Mouse (Mus musculus): ENCODE measurements around the gene Mlxipl. TPM values are rescaled to one million over a fixed set of nuclear protein-coding genes. Genes with fewer than 3 reads are reported as not detected.

The Mlxipl gene
- total and polyA plus RNA-seq, 3 experiments: not detected

GRCm38 (mm10) chr5:135179616-135180015 lies 89.9 kb downstream of the Mlxipl start:
- H3K27ac ChIP-seq (ENCODE audit: control insufficient read depth, low read depth, low read length): no peak overlapping the region
- H3K27me3 ChIP-seq (ENCODE audit: control insufficient read depth in 1 of 2, insufficient read depth in 2 of 2, low read length in 2 of 2): no peaks in the 10 kb centered on the region
- TF ChIP-seq POLR2AphosphoS2 (IDR thresholded peaks at IDR 0.05; ENCODE audit: low read length) (no peak), GATA1 (IDR thresholded peaks at IDR 0.05; ENCODE audit: low read depth, low read length) (no peak), MYB (IDR thresholded peaks at IDR 0.05; ENCODE audit: low read depth, low read length) (no peak), POLR2AphosphoS5 (IDR thresholded peaks at IDR 0.05; ENCODE audit: borderline replicate concordance, low read depth, low read length) (no peak), CHD1 (IDR thresholded peaks at IDR 0.05; ENCODE audit: low read depth, low read length) (no peak), KAT2A (conservative IDR thresholded peaks at IDR 0.05; ENCODE audit: low read depth, low read length) (no peak), ZKSCAN1 (IDR thresholded peaks at IDR 0.05; ENCODE audit: low read depth, low read length) (no peak), TCF12 (IDR thresholded peaks at IDR 0.05; ENCODE audit: low read depth, low read length) (no peak), RCOR1 (IDR thresholded peaks at IDR 0.05; ENCODE audit: low read depth, low read length) (no peak), MYC (IDR thresholded peaks at IDR 0.05; ENCODE audit: low read depth, low read length) (no peak), EP300 (IDR thresholded peaks at IDR 0.05; ENCODE audit: low read depth in 1 of 2, low read length in 2 of 2) (no peak), TAL1 (IDR thresholded peaks at IDR 0.05; ENCODE audit: low read length) (no peak), HCFC1 (IDR thresholded peaks at IDR 0.05; ENCODE audit: low read depth, low read length) (no peak), MAZ (IDR thresholded peaks at IDR 0.05; ENCODE audit: low read depth, low read length) (no peak), RAD21 (IDR thresholded peaks at IDR 0.05; ENCODE audit: low read depth, low read length) (no peak), MAX (IDR thresholded peaks at IDR 0.05; ENCODE audit: low read length) (no peak)
- no peak for DNase-seq (ENCODE audit: low read depth, low spot score)
- H3K9me3 ChIP-seq (replicated peaks; ENCODE audit: insufficient read depth, low read length): no peaks in the 10 kb centered on the region
- no peaks in the 10 kb centered on the region for H3K79me2 ChIP-seq (ENCODE audit: control insufficient read depth, insufficient read depth, low read length, poor library complexity)
- H3K4me3 ChIP-seq (ENCODE audit: control insufficient read depth in 1 of 2, insufficient read depth in 1 of 2, low read depth in 2 of 2, low read length in 2 of 2): no peak overlapping the region
- no peak overlapping the region for H3K9ac ChIP-seq (ENCODE audit: control insufficient read depth, low read depth, low read length, poor library complexity, severe bottlenecking)
- H3K36me3 ChIP-seq (ENCODE audit: control insufficient read depth in 1 of 2, insufficient read depth in 2 of 2, low read length in 2 of 2): peaks cover 0 to 11% of the 10 kb centered on the region in 2 experiments; a peak in 2 of 4 replicates
- H3K4me1 ChIP-seq (ENCODE audit: control insufficient read depth in 1 of 2, insufficient read depth in 2 of 2, low read length in 2 of 2): no peaks in the 10 kb centered on the region

GRCm38 (mm10) chr5:135180796-135181195 lies 91.1 kb downstream of the Mlxipl start:
- Histone ChIP-seq H3K27ac (ENCODE audit: control insufficient read depth, low read depth, low read length) (no peak overlapping the region), H3K9ac (ENCODE audit: control insufficient read depth, low read depth, low read length, poor library complexity, severe bottlenecking) (no peak overlapping the region), H3K79me2 (ENCODE audit: control insufficient read depth, insufficient read depth, low read length, poor library complexity) (no peaks in the 10 kb centered on the region), H3K36me3 (ENCODE audit: control insufficient read depth in 1 of 2, insufficient read depth in 2 of 2, low read length in 2 of 2) (peaks cover 2 to 11% of the 10 kb centered on the region in 2 experiments), H3K4me3 (ENCODE audit: control insufficient read depth in 1 of 2, insufficient read depth in 1 of 2, low read depth in 2 of 2, low read length in 2 of 2) (no peak overlapping the region), H3K9me3 (replicated peaks; ENCODE audit: insufficient read depth, low read length) (no peaks in the 10 kb centered on the region), H3K27me3 (ENCODE audit: control insufficient read depth in 1 of 2, insufficient read depth in 2 of 2, low read length in 2 of 2) (no peaks in the 10 kb centered on the region), H3K4me1 (ENCODE audit: control insufficient read depth in 1 of 2, insufficient read depth in 2 of 2, low read length in 2 of 2) (no peaks in the 10 kb centered on the region; a peak in 1 of 4 replicates)
- DNase-seq (ENCODE audit: low read depth, low spot score): no peak
- TF ChIP-seq CHD1 (IDR thresholded peaks at IDR 0.05; ENCODE audit: low read depth, low read length) (no peak), MYB (IDR thresholded peaks at IDR 0.05; ENCODE audit: low read depth, low read length) (no peak), HCFC1 (IDR thresholded peaks at IDR 0.05; ENCODE audit: low read depth, low read length) (no peak), SIN3A (IDR thresholded peaks at IDR 0.05; ENCODE audit: low read length) (no peak), CHD2 (IDR thresholded peaks at IDR 0.05; ENCODE audit: low read length) (no peak), GABPA (IDR thresholded peaks at IDR 0.05; ENCODE audit: low read depth, low read length) (no peak), RCOR1 (IDR thresholded peaks at IDR 0.05; ENCODE audit: low read depth, low read length) (no peak), ETS1 (IDR thresholded peaks at IDR 0.05; ENCODE audit: low read depth, low read length) (no peak)
